Mouse (Mus musculus): ENCODE data around the gene Tor2a. TPM values are rescaled to one million over a fixed set of nuclear protein-coding genes. Genes with fewer than 3 reads are reported as not detected.
A peak's percentile ranks its signal among the peaks of the same experiment; 100 is the strongest.

Gene Tor2a
- polyA plus RNA-seq, 1 experiment from 2014 or later, result 73.1 TPM

DNA sequence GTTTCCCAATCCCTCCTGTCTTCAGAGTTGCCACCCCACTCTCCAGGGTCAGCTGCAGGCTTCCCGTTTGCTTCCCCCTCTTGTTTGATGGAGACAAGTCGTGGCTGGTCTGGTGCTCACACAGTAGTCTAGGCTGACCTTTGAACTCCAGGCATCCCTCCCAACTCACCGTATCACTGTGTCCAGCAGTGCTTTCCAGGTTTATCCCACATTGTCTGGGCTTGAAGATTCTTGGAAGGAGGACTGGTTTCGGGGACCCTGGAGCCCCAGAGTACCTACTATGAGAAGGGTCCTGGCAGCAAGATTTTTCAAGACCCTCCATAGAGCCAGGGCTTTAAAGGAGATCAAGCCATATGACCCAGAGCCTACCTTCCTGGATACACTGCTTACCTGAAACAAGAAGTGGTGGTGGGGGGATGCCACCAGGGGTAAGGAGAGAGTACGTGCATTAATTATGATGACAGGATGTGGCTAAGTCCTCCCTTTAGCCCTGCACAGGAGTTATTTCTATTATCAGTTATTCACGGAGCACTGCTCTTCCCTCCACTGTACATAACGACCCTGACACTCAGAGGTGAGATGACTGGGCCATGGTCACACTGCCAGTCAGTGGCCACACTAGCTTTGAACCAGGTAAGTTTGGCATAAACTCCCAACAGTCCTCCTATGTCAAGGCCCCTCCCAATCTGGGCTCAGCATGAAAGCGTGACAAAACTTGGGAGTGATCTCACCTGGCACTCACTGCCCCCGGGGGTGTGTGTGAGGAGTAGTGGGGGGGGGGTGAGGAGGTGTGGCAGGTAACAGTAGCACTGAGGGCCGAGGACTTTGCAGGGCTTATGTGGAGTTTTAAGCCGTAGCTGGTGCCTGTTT, 42.7 kb upstream of the Tor2a start:
- no peaks in the 10 kb centered on the region for H3K27me3 ChIP-seq (replicated peaks; ENCODE audit: control insufficient read depth, insufficient read depth, low read length)
- ATAC-seq, result no peak
- no peaks in the 10 kb centered on the region for H3K9me3 ChIP-seq (ENCODE audit: control insufficient read depth, low read length)
- H3K27ac ChIP-seq (ENCODE audit: low read length), result peak overlapping the region; percentile 81
- no peak overlapping the region for H3K4me3 ChIP-seq (ENCODE audit: low read length)
- H3K36me3 ChIP-seq (ENCODE audit: control insufficient read depth, insufficient read depth, low read length), result peaks cover 6% of the 10 kb centered on the region
- peaks cover 25% of the 10 kb centered on the region for H3K4me1 ChIP-seq (ENCODE audit: control insufficient read depth, insufficient read depth, low read length)
- peak overlapping the region; percentile 85 for H3K9ac ChIP-seq (ENCODE audit: low read depth, low read length)
- H3K4me2 ChIP-seq (ENCODE audit: low read depth, low read length), result no peak overlapping the region
- WGBS, result 45% methylated on average over 11 of the region's 11 CpGs

DNA sequence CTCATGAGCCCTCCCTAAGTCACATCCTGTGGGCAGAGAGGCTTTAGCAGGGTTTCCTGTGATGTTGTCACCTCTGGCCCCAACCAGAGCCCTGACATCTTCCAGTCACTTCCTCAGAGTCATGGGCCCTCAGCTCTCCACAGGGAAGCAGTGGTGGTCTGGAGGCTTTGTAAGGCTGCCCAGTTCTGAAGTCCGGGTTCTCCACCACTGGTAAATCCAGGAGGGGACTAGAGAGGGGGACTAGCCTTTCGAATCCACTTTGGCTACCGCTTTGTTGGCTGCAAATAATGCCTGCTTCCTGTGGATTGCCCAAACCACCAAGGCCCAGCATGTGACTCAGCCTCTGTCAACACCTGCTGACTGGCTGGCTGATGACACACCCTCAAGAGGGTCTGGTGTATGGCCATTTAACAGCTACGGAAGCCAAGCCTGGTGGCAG, 42.0 kb upstream of the Tor2a start:
- Histone ChIP-seq H3K4me3 (ENCODE audit: low read length) (no peak overlapping the region), H3K27me3 (replicated peaks; ENCODE audit: control insufficient read depth, insufficient read depth, low read length) (no peaks in the 10 kb centered on the region), H3K9me3 (ENCODE audit: control insufficient read depth, low read length) (no peaks in the 10 kb centered on the region), H3K4me1 (ENCODE audit: control insufficient read depth, insufficient read depth, low read length) (peaks cover 25% of the 10 kb centered on the region), H3K9ac (ENCODE audit: low read depth, low read length) (peak overlapping the region; percentile 29; the same call in 1 of the 2 replicates), H3K27ac (ENCODE audit: low read length) (peak overlapping the region; percentile 81), H3K4me2 (ENCODE audit: low read depth, low read length) (no peak overlapping the region), H3K36me3 (ENCODE audit: control insufficient read depth, insufficient read depth, low read length) (no peaks in the 10 kb centered on the region)
- 0 out of 2 replicates have a peak, but pooled peaks have one; percentile 13 for ATAC-seq
- WGBS, result 37% methylated on average over 4 of the region's 4 CpGs

DNA sequence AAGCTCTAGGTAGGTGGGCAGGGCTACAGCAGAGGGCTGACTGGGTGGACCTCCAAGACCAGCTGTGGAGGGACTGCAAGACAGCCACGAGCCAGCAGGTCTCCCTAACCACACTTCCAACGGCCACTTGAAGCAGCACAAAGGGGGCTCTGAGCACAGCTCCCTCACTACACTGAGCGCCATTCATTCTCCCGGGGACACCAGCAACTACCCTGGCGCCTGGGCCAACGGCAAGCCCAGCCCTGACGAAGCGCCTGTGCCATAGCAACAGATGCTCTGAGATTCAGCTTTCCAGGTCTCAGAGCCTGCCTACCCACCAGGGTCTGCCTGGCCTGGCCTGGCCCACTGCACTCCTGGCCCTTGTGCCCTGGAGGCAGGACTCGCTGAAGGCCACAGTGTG, 38.3 kb upstream of the Tor2a start:
- H3K27me3 ChIP-seq (replicated peaks; ENCODE audit: control insufficient read depth, insufficient read depth, low read length), result no peaks in the 10 kb centered on the region
- ATAC-seq, result no peak
- H3K27ac ChIP-seq (ENCODE audit: low read length), result no peak overlapping the region; the same call in 1 of the 2 replicates
- WGBS, result 62% methylated on average over 9 of the region's 9 CpGs
- no peak overlapping the region for H3K4me2 ChIP-seq (ENCODE audit: low read depth, low read length)
- H3K4me3 ChIP-seq (ENCODE audit: low read length), result no peak overlapping the region
- peaks cover 28% of the 10 kb centered on the region for H3K4me1 ChIP-seq (ENCODE audit: control insufficient read depth, insufficient read depth, low read length)
- no peak overlapping the region for H3K9ac ChIP-seq (ENCODE audit: low read depth, low read length)
- H3K36me3 ChIP-seq (ENCODE audit: control insufficient read depth, insufficient read depth, low read length), result no peaks in the 10 kb centered on the region
- no peaks in the 10 kb centered on the region for H3K9me3 ChIP-seq (ENCODE audit: control insufficient read depth, low read length)

GRCm38 (mm10) chr2:32720053-32720452, 37.0 kb upstream of the Tor2a start:
- Histone ChIP-seq H3K9ac (ENCODE audit: low read depth, low read length) (no peak overlapping the region), H3K4me3 (ENCODE audit: low read length) (no peak overlapping the region), H3K27me3 (replicated peaks; ENCODE audit: control insufficient read depth, insufficient read depth, low read length) (no peaks in the 10 kb centered on the region), H3K9me3 (ENCODE audit: control insufficient read depth, low read length) (no peaks in the 10 kb centered on the region), H3K27ac (ENCODE audit: low read length) (no peak overlapping the region), H3K4me2 (ENCODE audit: low read depth, low read length) (no peak overlapping the region), H3K4me1 (ENCODE audit: control insufficient read depth, insufficient read depth, low read length) (peaks cover 17% of the 10 kb centered on the region), H3K36me3 (ENCODE audit: control insufficient read depth, insufficient read depth, low read length) (no peaks in the 10 kb centered on the region)
- no peak for ATAC-seq
- 94% methylated on average over 3 of the region's 3 CpGs for WGBS

- Histone ChIP-seq H3K4me2 (ENCODE audit: low read depth, low read length) (peak within 1 kb of the TSS; percentile 36), H3K27ac (ENCODE audit: low read length) (peak within 1 kb of the TSS; percentile 24; the same call in 1 of the 2 replicates), H3K36me3 (ENCODE audit: control insufficient read depth, insufficient read depth, low read length) (no peaks in the 10 kb centered on the region), H3K9me3 (ENCODE audit: control insufficient read depth, low read length) (no peaks in the 10 kb centered on the region), H3K4me1 (ENCODE audit: control insufficient read depth, insufficient read depth, low read length) (peaks cover 18% of the 10 kb centered on the region), H3K4me3 (ENCODE audit: low read length) (peak within 1 kb of the TSS; percentile 15), H3K9ac (ENCODE audit: low read depth, low read length) (peak within 1 kb of the TSS; percentile 56; the same call in 1 of the 2 replicates), H3K27me3 (replicated peaks; ENCODE audit: control insufficient read depth, insufficient read depth, low read length) (no peaks in the 10 kb centered on the region)
- peak; percentile 22; the same call in 1 of the 2 replicates for ATAC-seq
- 33% methylated on average over 8 of the region's 8 CpGs for WGBS
Measured at GRCm38 (mm10) chr2:32720681-32721229, 36.3 kb upstream of the Tor2a start, which contains the start of gene Sh2d3c. Gene Sh2d3c (plus strand): TSS chr2:32721055.

- H3K36me3 ChIP-seq (ENCODE audit: control insufficient read depth, insufficient read depth, low read length), result no peaks in the 10 kb centered on the region
- H3K27ac ChIP-seq (ENCODE audit: low read length), result no peak overlapping the region
- peak overlapping the region; percentile 56; the same call in 1 of the 2 replicates for H3K9ac ChIP-seq (ENCODE audit: low read depth, low read length)
- H3K4me1 ChIP-seq (ENCODE audit: control insufficient read depth, insufficient read depth, low read length), result peaks cover 18% of the 10 kb centered on the region
- H3K27me3 ChIP-seq (replicated peaks; ENCODE audit: control insufficient read depth, insufficient read depth, low read length), result no peaks in the 10 kb centered on the region
- H3K4me2 ChIP-seq (ENCODE audit: low read depth, low read length), result peak overlapping the region; percentile 36
- no peaks in the 10 kb centered on the region for H3K9me3 ChIP-seq (ENCODE audit: control insufficient read depth, low read length)
- peak overlapping the region; percentile 15; the same call in 1 of the 2 replicates for H3K4me3 ChIP-seq (ENCODE audit: low read length)
- peak; percentile 34; the same call in 1 of the 2 replicates for ATAC-seq
- 45% methylated on average over 6 of the region's 6 CpGs for WGBS
Measured at GRCm38 (mm10) chr2:32722046-32722445, 35.0 kb upstream of the Tor2a start.

DNA sequence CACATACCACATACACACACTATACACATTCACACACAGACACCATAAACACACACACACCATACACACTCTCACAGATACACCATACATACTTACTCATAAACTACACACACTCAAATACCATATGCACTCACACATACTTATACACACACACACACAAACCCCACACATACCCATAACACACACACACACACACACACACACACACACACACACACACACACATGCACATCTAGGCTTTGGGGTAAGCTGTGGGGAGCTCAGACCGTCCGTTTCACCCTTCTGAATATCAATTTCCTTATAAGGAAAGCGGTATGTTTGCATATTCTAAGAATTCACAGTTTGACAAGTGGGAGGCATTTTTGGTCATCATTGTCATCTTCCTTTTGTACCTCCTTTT, 34.5 kb upstream of the Tor2a start:
- no peak overlapping the region for H3K9ac ChIP-seq (ENCODE audit: low read depth, low read length)
- H3K4me3 ChIP-seq (ENCODE audit: low read length), result no peak overlapping the region
- H3K9me3 ChIP-seq (ENCODE audit: control insufficient read depth, low read length), result no peaks in the 10 kb centered on the region
- no peaks in the 10 kb centered on the region for H3K27me3 ChIP-seq (replicated peaks; ENCODE audit: control insufficient read depth, insufficient read depth, low read length)
- H3K27ac ChIP-seq (ENCODE audit: low read length), result no peak overlapping the region
- H3K4me2 ChIP-seq (ENCODE audit: low read depth, low read length), result peak overlapping the region; percentile 36; the same call in 1 of the 2 replicates
- no peaks in the 10 kb centered on the region for H3K36me3 ChIP-seq (ENCODE audit: control insufficient read depth, insufficient read depth, low read length)
- 65% methylated on average over 3 of the region's 3 CpGs for WGBS
- ATAC-seq, result no peak
- peaks cover 18% of the 10 kb centered on the region for H3K4me1 ChIP-seq (ENCODE audit: control insufficient read depth, insufficient read depth, low read length)

GRCm38 (mm10) chr2:32724149-32724548, 32.9 kb upstream of the Tor2a start:
- Histone ChIP-seq H3K4me2 (ENCODE audit: low read depth, low read length) (no peak overlapping the region), H3K9me3 (ENCODE audit: control insufficient read depth, low read length) (no peaks in the 10 kb centered on the region), H3K9ac (ENCODE audit: low read depth, low read length) (no peak overlapping the region), H3K36me3 (ENCODE audit: control insufficient read depth, insufficient read depth, low read length) (no peaks in the 10 kb centered on the region), H3K27me3 (replicated peaks; ENCODE audit: control insufficient read depth, insufficient read depth, low read length) (no peaks in the 10 kb centered on the region), H3K4me3 (ENCODE audit: low read length) (no peak overlapping the region), H3K4me1 (ENCODE audit: control insufficient read depth, insufficient read depth, low read length) (peaks cover 25% of the 10 kb centered on the region), H3K27ac (ENCODE audit: low read length) (no peak overlapping the region)
- ATAC-seq, result no peak
- 84% methylated on average over 4 of the region's 4 CpGs for WGBS

All from intestine, embryonic 16.5 days (tissue).